Mouse (Mus musculus): ENCODE results near the gene Nrxn1. TPM values are rescaled to one million over a fixed set of nuclear protein-coding genes. Genes with fewer than 3 reads are reported as not detected.
A peak's percentile ranks its signal among the peaks of the same experiment; 100 is the strongest.

Gene Nrxn1
- total and polyA plus RNA-seq, 2 experiments from 2014 or later: 242 to 376 TPM

- H3K36me3 ChIP-seq (ENCODE audit: insufficient read depth): no peaks in the 10 kb centered on the region
- no peak for ATAC-seq
- no peaks in the 10 kb centered on the region for H3K4me1 ChIP-seq (ENCODE audit: insufficient read depth)
- no peak overlapping the region for H3K4me2 ChIP-seq (ENCODE audit: low read depth)
- DNase-seq: no peak
- H3K4me3 ChIP-seq (ENCODE audit: low read depth, low read length): no peak overlapping the region
- H3K9me3 ChIP-seq (ENCODE audit: low read length): no peaks in the 10 kb centered on the region
- no peak overlapping the region for H3K9ac ChIP-seq
- TF ChIP-seq CTCF (IDR thresholded peaks at IDR 0.05; ENCODE audit: low read depth): no peak
- 81% methylated on average over 2 of the region's 2 CpGs for WGBS
- no peaks in the 10 kb centered on the region for H3K27me3 ChIP-seq (ENCODE audit: insufficient read depth, low read length)
- no peak overlapping the region for H3K27ac ChIP-seq (ENCODE audit: low read depth, low read length)
Observed at GRCm38 (mm10) chr17:90812485-90812884, 280.4 kb downstream of the Nrxn1 start.

DNA sequence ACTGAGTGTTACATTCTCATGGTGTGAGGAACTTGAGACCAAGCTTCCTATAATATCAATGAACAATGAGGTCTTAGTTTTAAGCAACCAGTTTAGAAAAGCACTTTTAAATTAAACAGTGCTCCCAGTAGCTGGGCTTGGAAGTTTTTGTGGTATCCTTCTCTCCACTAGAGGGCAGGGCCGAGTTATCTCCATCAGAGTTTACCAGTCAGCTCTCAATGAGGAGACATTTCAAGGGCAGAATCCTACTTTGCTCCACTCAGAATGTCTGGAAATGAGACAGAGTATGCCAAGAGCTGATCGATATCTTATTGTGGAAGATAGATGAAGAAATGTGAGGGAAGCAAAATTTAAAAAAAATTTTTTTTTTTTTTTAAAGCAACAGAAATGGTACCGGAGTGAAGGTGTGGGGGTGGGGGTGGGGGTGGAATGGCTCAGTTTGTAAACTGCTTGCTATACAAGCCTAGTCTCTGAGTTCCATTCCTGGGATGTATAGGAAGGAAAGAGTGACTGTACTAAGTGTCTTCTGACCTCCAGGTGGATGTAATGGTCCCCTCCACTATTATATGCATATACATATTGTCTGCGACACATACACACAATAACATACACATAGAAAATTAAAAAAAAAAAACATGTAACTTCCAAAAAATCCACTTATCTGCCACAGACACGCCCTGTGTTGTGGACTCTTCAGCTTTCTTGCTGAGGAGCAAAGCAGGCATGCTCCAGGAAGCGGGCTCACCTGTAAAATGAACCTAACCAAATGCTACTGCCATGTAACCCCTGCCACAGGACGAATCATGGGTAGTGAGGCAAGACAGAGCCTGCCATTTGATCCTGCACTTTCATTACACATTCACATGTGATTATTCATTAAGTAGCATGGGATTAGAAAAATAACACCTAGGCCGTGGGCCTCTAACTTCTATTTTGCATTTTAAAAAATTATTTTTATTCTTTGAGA lies 283.4 kb downstream of the Nrxn1 start:
- Histone ChIP-seq H3K9me3 (ENCODE audit: low read length) (no peaks in the 10 kb centered on the region), H3K36me3 (ENCODE audit: insufficient read depth) (no peaks in the 10 kb centered on the region), H3K4me1 (ENCODE audit: insufficient read depth) (no peaks in the 10 kb centered on the region), H3K4me2 (ENCODE audit: low read depth) (no peak overlapping the region), H3K4me3 (ENCODE audit: low read depth, low read length) (no peak overlapping the region), H3K9ac (no peak overlapping the region), H3K27ac (ENCODE audit: low read depth, low read length) (no peak overlapping the region), H3K27me3 (ENCODE audit: insufficient read depth, low read length) (no peaks in the 10 kb centered on the region)
- DNase-seq (peak; percentile 86), ATAC-seq (peak; percentile 77; the same call in 1 of the 2 replicates)
- WGBS: 66% methylated on average over 8 of the region's 8 CpGs
- peak; percentile 82 for TF ChIP-seq CTCF (IDR thresholded peaks at IDR 0.05; ENCODE audit: low read depth)

GRCm38 (mm10) chr17:90808256-90808655 lies 284.6 kb downstream of the Nrxn1 start:
- Histone ChIP-seq H3K9me3 (ENCODE audit: low read length) (no peaks in the 10 kb centered on the region), H3K4me1 (ENCODE audit: insufficient read depth) (no peaks in the 10 kb centered on the region), H3K27ac (ENCODE audit: low read depth, low read length) (no peak overlapping the region), H3K27me3 (ENCODE audit: insufficient read depth, low read length) (no peaks in the 10 kb centered on the region), H3K36me3 (ENCODE audit: insufficient read depth) (no peaks in the 10 kb centered on the region), H3K4me2 (ENCODE audit: low read depth) (no peak overlapping the region), H3K4me3 (ENCODE audit: low read depth, low read length) (no peak overlapping the region), H3K9ac (no peak overlapping the region)
- no peak for TF ChIP-seq CTCF (IDR thresholded peaks at IDR 0.05; ENCODE audit: low read depth)
- DNase-seq: no peak
- no peak for ATAC-seq
- 75% methylated on average over 2 of the region's 2 CpGs for WGBS

- Histone ChIP-seq H3K4me2 (ENCODE audit: low read depth) (no peak overlapping the region), H3K9ac (no peak overlapping the region), H3K9me3 (ENCODE audit: low read length) (no peaks in the 10 kb centered on the region), H3K4me1 (ENCODE audit: insufficient read depth) (no peaks in the 10 kb centered on the region), H3K27ac (ENCODE audit: low read depth, low read length) (no peak overlapping the region), H3K4me3 (ENCODE audit: low read depth, low read length) (no peak overlapping the region), H3K36me3 (ENCODE audit: insufficient read depth) (no peaks in the 10 kb centered on the region), H3K27me3 (ENCODE audit: insufficient read depth, low read length) (no peaks in the 10 kb centered on the region)
- DNase-seq (no peak), ATAC-seq (no peak)
- TF ChIP-seq CTCF (IDR thresholded peaks at IDR 0.05; ENCODE audit: low read depth): no peak
Observed at GRCm38 (mm10) chr17:90807199-90807598, 285.7 kb downstream of the Nrxn1 start.

DNA sequence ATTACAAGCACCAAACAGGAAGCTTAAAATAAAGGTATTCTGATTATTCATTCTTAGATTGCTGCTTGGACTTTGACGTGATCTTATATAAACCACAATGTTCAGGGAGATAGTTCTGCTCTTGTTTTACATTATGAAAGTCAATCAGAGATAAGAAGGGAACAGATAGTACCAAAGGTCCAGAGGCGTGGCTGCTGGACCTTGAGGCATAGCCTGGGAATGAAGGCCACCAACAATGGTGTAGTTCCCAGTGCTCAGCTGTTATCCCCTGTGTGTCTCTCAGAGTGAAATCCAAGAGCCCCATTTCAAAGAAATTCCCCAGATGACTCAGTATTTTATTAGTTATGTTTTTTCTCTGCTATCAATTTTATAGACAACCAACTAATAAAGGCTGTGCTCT lies 294.2 kb downstream of the Nrxn1 start:
- Histone ChIP-seq H3K4me3 (ENCODE audit: low read depth, low read length) (no peak overlapping the region), H3K27ac (ENCODE audit: low read depth, low read length) (no peak overlapping the region), H3K36me3 (ENCODE audit: insufficient read depth) (no peaks in the 10 kb centered on the region), H3K4me2 (ENCODE audit: low read depth) (no peak overlapping the region), H3K27me3 (ENCODE audit: insufficient read depth, low read length) (no peaks in the 10 kb centered on the region), H3K9me3 (ENCODE audit: low read length) (no peaks in the 10 kb centered on the region), H3K4me1 (ENCODE audit: insufficient read depth) (0 out of 2 replicates have a peak, but pooled peaks cover 7% of the 10 kb centered on the region), H3K9ac (no peak overlapping the region)
- TF ChIP-seq CTCF (IDR thresholded peaks at IDR 0.05; ENCODE audit: low read depth): no peak
- WGBS: 95% methylated on average over 2 of the region's 2 CpGs
- no peak for ATAC-seq
- DNase-seq: no peak

- H3K9me3 ChIP-seq (ENCODE audit: low read length): no peaks in the 10 kb centered on the region
- no peak overlapping the region for H3K9ac ChIP-seq
- H3K4me3 ChIP-seq (ENCODE audit: low read depth, low read length): no peak overlapping the region
- H3K36me3 ChIP-seq (ENCODE audit: insufficient read depth): no peaks in the 10 kb centered on the region
- ATAC-seq (no peak), DNase-seq (no peak)
- no peak for TF ChIP-seq CTCF (IDR thresholded peaks at IDR 0.05; ENCODE audit: low read depth)
- 95% methylated on average over 2 of the region's 2 CpGs for WGBS
- H3K4me1 ChIP-seq (ENCODE audit: insufficient read depth): 0 out of 2 replicates have a peak, but pooled peaks cover 7% of the 10 kb centered on the region
- H3K4me2 ChIP-seq (ENCODE audit: low read depth): no peak overlapping the region
- H3K27ac ChIP-seq (ENCODE audit: low read depth, low read length): no peak overlapping the region
- H3K27me3 ChIP-seq (ENCODE audit: insufficient read depth, low read length): no peaks in the 10 kb centered on the region
Observed at GRCm38 (mm10) chr17:90797659-90798288, 295.1 kb downstream of the Nrxn1 start.

- no peak for DNase-seq
- Histone ChIP-seq H3K27me3 (ENCODE audit: insufficient read depth, low read length) (no peaks in the 10 kb centered on the region), H3K9ac (no peak overlapping the region), H3K4me2 (ENCODE audit: low read depth) (no peak overlapping the region), H3K4me3 (ENCODE audit: low read depth, low read length) (no peak overlapping the region), H3K27ac (ENCODE audit: low read depth, low read length) (no peak overlapping the region), H3K9me3 (ENCODE audit: low read length) (no peaks in the 10 kb centered on the region), H3K36me3 (ENCODE audit: insufficient read depth) (no peaks in the 10 kb centered on the region), H3K4me1 (ENCODE audit: insufficient read depth) (0 out of 2 replicates have a peak, but pooled peaks cover 7% of the 10 kb centered on the region)
- WGBS: 49% methylated on average over 2 of the region's 2 CpGs
- no peak for TF ChIP-seq CTCF (IDR thresholded peaks at IDR 0.05; ENCODE audit: low read depth)
- ATAC-seq: peak; percentile 23; the same call in 1 of the 2 replicates
Observed at GRCm38 (mm10) chr17:90796974-90797373, 295.9 kb downstream of the Nrxn1 start.
